Mouse (Mus musculus): Measurements from ENCODE around the gene Aldh3a2.

- TF ChIP-seq MYC (IDR thresholded peaks at IDR 0.05; ENCODE audit: low read depth, low read length) (no peak), CTCF (IDR thresholded peaks at IDR 0.05 in 2 of 3, conservative IDR thresholded peaks at IDR 0.05 in 1 of 3; ENCODE audit: control insufficient read depth in 1 of 3, insufficient read depth in 1 of 3, low read depth in 2 of 3, low read length in 3 of 3, poor library complexity in 1 of 3, severe bottlenecking in 1 of 3) (no peak), E2F4 (IDR thresholded peaks at IDR 0.05; ENCODE audit: borderline replicate concordance, low read depth, low read length) (no peak), MAX (IDR thresholded peaks at IDR 0.05; ENCODE audit: low read length) (no peak), HCFC1 (IDR thresholded peaks at IDR 0.05; ENCODE audit: low read depth, low read length) (no peak), POLR2AphosphoS5 (IDR thresholded peaks at IDR 0.05; ENCODE audit: borderline replicate concordance, low read depth, low read length) (no peak), GATA1 (IDR thresholded peaks at IDR 0.05; ENCODE audit: low read depth, low read length) (no peak), EP300 (IDR thresholded peaks at IDR 0.05; ENCODE audit: low read depth in 1 of 2, low read length in 2 of 2) (no peak), POLR2A (IDR thresholded peaks at IDR 0.05; ENCODE audit: control insufficient read depth in 1 of 2, insufficient read depth in 1 of 2, low read depth in 1 of 2, low read length in 2 of 2, poor library complexity in 1 of 2) (no peak), ETS1 (IDR thresholded peaks at IDR 0.05; ENCODE audit: low read depth, low read length) (no peak), POLR2AphosphoS2 (IDR thresholded peaks at IDR 0.05; ENCODE audit: low read length) (no peak), ZKSCAN1 (IDR thresholded peaks at IDR 0.05; ENCODE audit: low read depth, low read length) (no peak), ZNF384 (IDR thresholded peaks at IDR 0.05; ENCODE audit: low read depth, low read length) (no peak), MAFK (IDR thresholded peaks at IDR 0.05; ENCODE audit: borderline replicate concordance, low read depth, low read length) (no peak)
Measured at GRCm38 (mm10) chr11:61310321-61310720, 43.1 kb upstream of the Aldh3a2 start.

Measured in MEL (cell line).